Mouse (Mus musculus): ENCODE data around the gene Nkiras2. TPM values are rescaled to one million over a fixed set of nuclear protein-coding genes. Genes with fewer than 3 reads are reported as not detected.
"Not testable (repeated sequence)": the region's sequence is repeated elsewhere in the genome, so short reads cannot be mapped to it uniquely, and the experiment has no call there.

Gene Nkiras2
- polyA plus RNA-seq, 1 experiment from 2014 or later = 122 TPM

DNA sequence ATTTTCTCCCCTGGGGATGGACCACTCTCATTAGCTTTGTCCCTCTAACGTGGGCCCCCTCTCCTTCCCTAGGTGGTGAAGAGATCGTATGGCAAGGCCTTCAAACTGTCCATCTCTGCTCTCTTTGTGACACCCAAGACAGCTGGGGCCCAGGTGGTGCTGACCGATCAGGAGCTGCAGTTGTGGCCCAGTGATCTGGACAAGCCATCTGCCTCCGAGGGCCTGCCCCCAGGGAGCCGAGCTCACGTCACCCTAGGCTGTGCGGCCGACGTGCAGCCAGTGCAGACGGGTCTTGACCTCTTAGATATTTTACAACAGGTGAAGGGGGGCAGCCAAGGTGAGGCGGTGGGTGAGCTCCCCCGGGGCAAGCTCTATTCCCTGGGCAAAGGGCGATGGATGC lies 38.8 kb upstream of the Nkiras2 start:
- no peak overlapping the region for H3K4me3 ChIP-seq (replicated peaks)
- H3K9me3 ChIP-seq = no peaks in the 10 kb centered on the region
- no peak overlapping the region for H3K27ac ChIP-seq
- WGBS = 93% methylated on average over 13 of the region's 13 CpGs
- H3K4me1 ChIP-seq (replicated peaks) = peaks cover 12% of the 10 kb centered on the region
- no peaks in the 10 kb centered on the region for H3K27me3 ChIP-seq
- ATAC-seq = no peak
- H3K36me3 ChIP-seq = peaks cover 71% of the 10 kb centered on the region
- no peak overlapping the region for H3K9ac ChIP-seq (replicated peaks)
- H3K4me2 ChIP-seq (replicated peaks) = no peak overlapping the region

DNA sequence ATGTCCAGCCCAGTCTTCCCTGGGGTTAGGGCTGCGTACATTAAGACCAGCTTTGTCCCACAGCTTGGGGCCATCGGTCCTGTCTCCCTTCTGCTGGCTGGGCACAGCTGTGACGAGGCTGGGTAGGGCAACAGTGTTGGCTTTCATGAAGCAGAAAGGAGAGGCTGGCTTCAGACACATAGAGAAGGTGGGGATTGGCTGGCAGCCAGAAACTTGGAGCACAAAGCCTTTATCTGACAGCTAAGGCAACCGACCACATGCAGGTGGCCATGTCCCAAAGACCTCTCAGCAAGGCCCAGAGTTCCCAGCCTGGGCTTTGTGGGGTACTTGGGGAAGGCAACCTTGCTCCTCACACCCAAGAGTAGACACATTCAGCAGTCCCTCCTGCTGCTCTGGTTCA lies 37.3 kb upstream of the Nkiras2 start:
- Histone ChIP-seq H3K4me2 (replicated peaks) (no peak overlapping the region), H3K27me3 (no peaks in the 10 kb centered on the region)
- ATAC-seq = no peak; the same call in 1 of the 2 replicates

DNA sequence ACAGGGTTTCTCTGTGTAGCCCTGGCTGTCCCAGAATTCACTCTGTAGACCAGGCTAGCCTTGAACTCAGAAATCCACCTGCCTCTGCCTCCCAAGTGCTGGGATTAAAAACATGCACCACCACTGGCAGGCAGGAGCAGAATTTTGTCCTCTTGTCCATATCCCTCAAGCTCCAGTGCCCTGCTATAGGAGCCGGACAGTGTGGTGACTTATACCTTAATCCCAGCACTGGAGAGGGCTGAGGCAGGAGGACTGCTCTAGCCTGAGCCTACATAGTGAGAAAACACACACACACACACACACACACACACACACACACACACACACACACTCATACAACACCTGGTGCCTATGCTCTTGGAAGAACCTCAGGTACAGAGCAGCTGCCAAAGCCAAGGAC lies 36.6 kb upstream of the Nkiras2 start:
- not testable (repeated sequence) for H3K9ac ChIP-seq (replicated peaks); H3K4me3 ChIP-seq (replicated peaks); H3K4me1 ChIP-seq (replicated peaks); H3K27ac ChIP-seq; ATAC-seq; H3K9me3 ChIP-seq; H3K4me2 ChIP-seq (replicated peaks); H3K27me3 ChIP-seq
- 90% methylated on average over 1 of the region's 1 CpGs for WGBS
- peaks cover 93% of the 10 kb centered on the region for H3K36me3 ChIP-seq

More for the DNA sequence above, 37.3 kb upstream of the Nkiras2 start:
- Histone ChIP-seq H3K4me3 (replicated peaks) (no peak overlapping the region), H3K36me3 (peaks cover 86% of the 10 kb centered on the region), H3K4me1 (replicated peaks) (no peaks in the 10 kb centered on the region), H3K9ac (replicated peaks) (no peak overlapping the region), H3K9me3 (no peaks in the 10 kb centered on the region), H3K27ac (0 out of 2 replicates have a peak overlapping the region, but pooled peaks have one; percentile 7)
- 77% methylated on average over 4 of the region's 4 CpGs for WGBS

DNA sequence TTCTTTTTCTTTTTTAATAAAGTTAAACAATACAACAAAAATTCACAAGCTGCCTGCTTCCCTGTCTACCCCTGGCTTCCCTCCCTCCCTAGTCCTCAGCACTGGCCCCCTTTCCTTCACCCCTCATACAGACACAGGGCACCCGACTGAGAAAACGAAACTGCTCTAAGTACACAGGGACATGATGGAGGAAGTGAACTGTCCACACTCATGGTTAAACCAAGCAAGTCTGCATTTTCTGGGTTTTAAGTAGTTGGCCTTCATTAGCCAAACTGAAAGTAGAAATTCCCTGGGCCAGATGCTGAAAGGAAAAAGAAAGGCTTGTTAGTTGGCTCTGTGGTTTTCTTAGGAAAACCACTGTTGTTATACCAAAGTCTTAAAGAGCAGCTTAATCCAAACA lies 36.2 kb upstream of the Nkiras2 start:
- 94% methylated on average over 2 of the region's 2 CpGs for WGBS
- Histone ChIP-seq H3K4me2 (replicated peaks) (no peak overlapping the region), H3K27ac (no peak overlapping the region), H3K36me3 (peaks cover 97% of the 10 kb centered on the region), H3K4me3 (replicated peaks) (no peak overlapping the region), H3K9me3 (no peaks in the 10 kb centered on the region), H3K4me1 (replicated peaks) (no peaks in the 10 kb centered on the region), H3K27me3 (no peaks in the 10 kb centered on the region), H3K9ac (replicated peaks) (no peak overlapping the region)
- ATAC-seq = no peak

DNA sequence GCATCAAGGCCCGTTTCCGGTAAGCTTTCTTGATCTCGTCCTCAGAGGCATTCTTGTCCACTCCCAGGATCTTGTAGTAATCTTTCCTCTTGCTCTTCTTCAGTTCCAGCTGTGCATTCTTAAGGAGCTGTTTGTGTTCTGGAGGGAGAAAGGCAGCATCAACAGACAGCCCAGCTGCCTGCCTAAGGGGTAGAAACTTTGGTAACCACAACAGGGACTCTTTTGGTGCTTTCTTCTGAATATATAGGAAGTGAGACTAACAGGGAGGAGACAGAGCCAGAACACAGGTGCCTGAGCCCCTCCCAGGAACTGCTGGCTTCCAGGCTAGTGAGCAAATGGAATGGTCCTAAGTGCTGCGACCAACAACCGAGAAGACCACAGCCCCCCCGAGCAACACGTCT lies 34.5 kb upstream of the Nkiras2 start:
- Histone ChIP-seq H3K4me1 (replicated peaks) (no peaks in the 10 kb centered on the region), H3K4me3 (replicated peaks) (no peak overlapping the region), H3K9me3 (no peaks in the 10 kb centered on the region), H3K4me2 (replicated peaks) (no peak overlapping the region), H3K27ac (no peak overlapping the region), H3K9ac (replicated peaks) (no peak overlapping the region), H3K36me3 (peaks cover 100% of the 10 kb centered on the region), H3K27me3 (no peaks in the 10 kb centered on the region)
- 89% methylated on average over 7 of the region's 7 CpGs for WGBS
- no peak for ATAC-seq

DNA sequence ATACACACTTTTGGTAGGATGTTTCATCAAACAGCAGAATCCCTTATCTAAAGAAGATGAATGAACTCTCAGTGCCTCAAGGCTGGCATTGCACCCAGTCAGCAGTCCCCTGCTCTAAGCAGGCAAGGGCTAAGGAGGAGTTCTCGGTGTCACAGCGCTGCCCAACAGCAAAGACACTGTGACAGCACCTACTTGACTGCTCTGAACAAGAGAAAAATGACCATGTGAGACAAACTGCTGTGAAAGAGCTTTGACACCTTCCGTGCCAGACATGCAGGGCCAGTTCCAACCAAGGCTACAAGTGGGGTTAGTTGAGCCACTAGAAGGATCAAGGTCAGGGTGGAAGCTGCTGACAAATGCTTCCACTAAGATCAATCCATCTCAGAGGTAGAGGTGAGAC lies 33.9 kb upstream of the Nkiras2 start:
- Histone ChIP-seq H3K4me2 (replicated peaks) (no peak overlapping the region), H3K4me3 (replicated peaks) (no peak overlapping the region), H3K9ac (replicated peaks) (no peak overlapping the region), H3K4me1 (replicated peaks) (no peaks in the 10 kb centered on the region), H3K36me3 (peaks cover 100% of the 10 kb centered on the region), H3K9me3 (no peaks in the 10 kb centered on the region), H3K27ac (no peak overlapping the region), H3K27me3 (no peaks in the 10 kb centered on the region)
- 98% methylated on average over 3 of the region's 3 CpGs for WGBS
- no peak for ATAC-seq

DNA sequence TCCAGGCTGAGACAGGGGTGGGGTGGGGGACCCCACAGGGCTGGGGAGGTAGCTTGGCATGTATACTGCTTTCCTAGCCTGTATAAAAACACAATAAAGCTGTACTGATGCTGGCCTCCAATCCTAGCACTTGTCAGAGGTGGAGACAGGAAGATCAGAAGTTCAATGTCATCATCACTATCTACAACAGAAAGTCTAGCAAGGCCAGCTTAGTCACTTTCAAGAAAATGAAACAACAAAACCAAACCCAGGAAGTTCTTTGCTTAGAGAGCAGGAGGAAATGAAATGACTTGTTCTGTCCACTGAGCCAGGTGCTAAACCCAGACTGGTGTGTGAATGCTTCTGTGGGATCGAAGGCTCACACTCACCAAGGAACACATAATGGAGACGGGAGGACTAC lies 30.6 kb upstream of the Nkiras2 start:
- Histone ChIP-seq H3K9ac (replicated peaks) (no peak overlapping the region), H3K4me3 (replicated peaks) (no peak overlapping the region), H3K4me2 (replicated peaks) (no peak overlapping the region), H3K9me3 (no peaks in the 10 kb centered on the region), H3K27ac (no peak overlapping the region), H3K27me3 (no peaks in the 10 kb centered on the region), H3K4me1 (replicated peaks) (no peaks in the 10 kb centered on the region), H3K36me3 (peaks cover 100% of the 10 kb centered on the region)
- no peak for ATAC-seq
- 97% methylated on average over 2 of the region's 2 CpGs for WGBS

DNA sequence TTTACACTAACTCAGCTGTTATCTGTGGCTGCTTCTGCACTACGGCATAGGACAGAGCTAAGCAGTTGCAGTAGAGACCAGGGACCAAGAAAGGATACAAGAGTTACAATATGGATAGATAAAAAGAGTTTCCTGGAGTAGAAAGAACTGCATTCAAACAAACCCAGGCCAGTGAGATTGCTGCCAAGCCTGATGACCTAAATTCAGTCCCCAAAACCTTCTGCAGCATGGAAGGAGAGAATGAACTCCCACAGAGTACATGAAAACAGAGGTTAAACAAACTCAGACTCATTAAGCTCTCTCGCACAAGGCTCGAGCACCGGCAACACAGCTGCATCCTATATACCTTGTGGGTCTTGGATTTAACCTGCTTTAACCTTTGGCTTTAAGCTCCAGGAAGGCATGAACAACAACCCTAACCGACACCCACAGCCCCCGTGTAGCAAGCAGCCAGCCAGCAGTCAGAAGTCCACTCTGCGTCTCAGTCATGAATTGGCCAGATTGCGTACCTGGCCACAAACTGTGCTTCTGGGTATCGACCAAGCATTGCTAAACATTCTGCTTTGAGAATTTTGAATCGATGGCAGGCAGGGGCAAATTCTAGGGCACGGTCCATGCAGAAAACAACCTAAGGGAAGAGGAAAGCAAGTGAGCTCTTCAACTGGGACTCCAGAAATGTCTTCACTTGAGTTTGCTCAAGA lies 26.5 kb upstream of the Nkiras2 start:
- no peak for ATAC-seq
- Histone ChIP-seq H3K4me1 (replicated peaks) (no peaks in the 10 kb centered on the region), H3K27ac (no peak overlapping the region), H3K36me3 (peaks cover 100% of the 10 kb centered on the region), H3K4me3 (replicated peaks) (no peak overlapping the region), H3K9me3 (no peaks in the 10 kb centered on the region), H3K4me2 (replicated peaks) (no peak overlapping the region), H3K27me3 (no peaks in the 10 kb centered on the region), H3K9ac (replicated peaks) (no peak overlapping the region)
- WGBS = 94% methylated on average over 11 of the region's 11 CpGs

DNA sequence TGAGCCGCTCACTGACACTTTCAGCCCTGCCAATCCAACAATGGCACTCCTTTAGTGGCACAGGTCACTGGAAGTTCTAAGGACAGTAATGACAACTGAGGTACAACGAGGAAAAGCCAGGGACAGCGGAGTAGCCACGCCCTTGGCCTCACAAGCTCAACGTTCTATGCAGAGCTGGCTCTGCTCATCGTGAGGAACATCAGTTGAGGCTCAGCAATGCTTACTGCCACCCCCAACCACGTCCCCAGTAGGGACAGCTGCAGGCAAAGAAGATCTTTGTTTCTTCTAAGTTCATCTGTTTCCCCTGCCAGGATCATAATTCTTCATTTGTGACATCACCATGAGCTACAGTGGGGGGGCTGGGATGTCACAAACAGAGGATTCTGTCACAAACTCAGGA lies 24.4 kb upstream of the Nkiras2 start:
- no peak overlapping the region for H3K4me2 ChIP-seq (replicated peaks)
- ATAC-seq = no peak
- no peak overlapping the region for H3K9ac ChIP-seq (replicated peaks)
- peaks cover 100% of the 10 kb centered on the region for H3K36me3 ChIP-seq
- no peak overlapping the region for H3K27ac ChIP-seq
- H3K4me1 ChIP-seq (replicated peaks) = no peaks in the 10 kb centered on the region
- H3K4me3 ChIP-seq (replicated peaks) = no peak overlapping the region
- H3K9me3 ChIP-seq = no peaks in the 10 kb centered on the region
- WGBS = 92% methylated on average over 7 of the region's 7 CpGs
- H3K27me3 ChIP-seq = no peaks in the 10 kb centered on the region

DNA sequence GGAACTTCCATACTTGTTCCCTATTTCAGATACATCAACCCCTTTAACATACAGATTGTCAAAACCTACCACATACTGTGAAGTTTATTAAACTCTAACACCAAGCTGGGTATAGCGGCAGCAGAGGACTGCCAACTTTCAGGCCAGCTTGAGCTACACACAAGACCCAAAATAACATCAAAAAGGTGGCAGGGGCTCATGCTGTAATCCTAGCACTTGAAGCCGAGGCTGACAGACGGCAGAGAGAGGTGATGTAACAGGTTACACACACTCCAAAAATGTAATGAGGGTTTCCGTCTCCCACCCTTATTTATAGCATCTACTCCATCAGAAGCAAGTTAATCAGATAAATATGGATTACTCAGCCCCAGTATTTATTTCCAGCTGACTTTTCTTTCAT lies 23.5 kb upstream of the Nkiras2 start:
- Histone ChIP-seq H3K9ac (replicated peaks) (no peak overlapping the region), H3K4me2 (replicated peaks) (no peak overlapping the region), H3K4me3 (replicated peaks) (no peak overlapping the region), H3K27ac (no peak overlapping the region), H3K9me3 (no peaks in the 10 kb centered on the region), H3K27me3 (no peaks in the 10 kb centered on the region), H3K36me3 (peaks cover 100% of the 10 kb centered on the region), H3K4me1 (replicated peaks) (no peaks in the 10 kb centered on the region)
- no peak for ATAC-seq
- 83% methylated on average over 4 of the region's 4 CpGs for WGBS

DNA sequence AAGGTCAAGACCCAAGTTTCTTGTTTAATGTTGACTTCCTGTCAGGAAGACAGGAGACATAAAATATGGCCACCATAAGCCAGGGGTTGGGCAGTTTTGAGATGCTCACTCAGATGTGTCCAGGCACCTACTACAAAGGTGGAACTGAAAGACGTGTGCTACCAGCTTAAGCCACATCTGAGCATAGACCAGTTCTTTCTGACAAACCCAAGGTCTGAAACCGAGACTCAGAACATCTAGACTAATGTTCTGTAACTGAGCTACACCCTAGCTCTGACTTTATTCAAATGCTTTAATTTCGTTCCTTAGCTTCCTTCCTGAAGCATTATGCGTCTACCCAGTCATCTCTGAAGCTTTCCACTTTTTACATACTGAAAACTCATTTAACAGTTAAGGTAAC lies 21.0 kb upstream of the Nkiras2 start:
- Histone ChIP-seq H3K4me2 (replicated peaks) (no peak overlapping the region), H3K36me3 (peaks cover 91% of the 10 kb centered on the region), H3K9ac (replicated peaks) (no peak overlapping the region), H3K4me3 (replicated peaks) (no peak overlapping the region), H3K9me3 (no peaks in the 10 kb centered on the region), H3K4me1 (replicated peaks) (no peaks in the 10 kb centered on the region), H3K27ac (no peak overlapping the region), H3K27me3 (no peaks in the 10 kb centered on the region)
- no peak for ATAC-seq
- 93% methylated on average over 4 of the region's 4 CpGs for WGBS

DNA sequence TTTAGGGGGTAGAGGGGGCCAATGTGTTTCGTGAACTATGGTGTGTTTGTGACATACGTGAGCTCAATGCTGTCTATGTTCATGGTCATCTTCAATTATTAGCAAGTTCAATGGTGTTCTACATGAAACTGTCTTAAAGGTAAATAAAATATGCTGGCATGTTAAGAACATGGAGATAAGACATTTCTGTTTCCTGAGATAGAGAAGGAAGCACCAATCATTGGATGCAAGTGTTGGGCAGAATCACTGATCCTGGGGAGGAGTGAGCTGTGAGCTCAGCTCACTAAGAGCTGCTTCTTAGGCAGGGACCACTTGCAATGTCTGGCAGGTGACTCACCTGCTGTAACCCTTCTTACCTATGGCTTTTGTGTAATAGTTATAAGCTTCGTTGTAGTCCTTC lies 17.7 kb upstream of the Nkiras2 start:
- H3K36me3 ChIP-seq = peaks cover 64% of the 10 kb centered on the region
- no peaks in the 10 kb centered on the region for H3K9me3 ChIP-seq
- no peak overlapping the region for H3K4me3 ChIP-seq (replicated peaks)
- H3K27me3 ChIP-seq = no peaks in the 10 kb centered on the region
- peaks cover 17% of the 10 kb centered on the region for H3K4me1 ChIP-seq (replicated peaks)
- no peak overlapping the region for H3K4me2 ChIP-seq (replicated peaks)
- no peak for ATAC-seq
- no peak overlapping the region for H3K27ac ChIP-seq
- no peak overlapping the region for H3K9ac ChIP-seq (replicated peaks)
- WGBS = 94% methylated on average over 3 of the region's 3 CpGs

DNA sequence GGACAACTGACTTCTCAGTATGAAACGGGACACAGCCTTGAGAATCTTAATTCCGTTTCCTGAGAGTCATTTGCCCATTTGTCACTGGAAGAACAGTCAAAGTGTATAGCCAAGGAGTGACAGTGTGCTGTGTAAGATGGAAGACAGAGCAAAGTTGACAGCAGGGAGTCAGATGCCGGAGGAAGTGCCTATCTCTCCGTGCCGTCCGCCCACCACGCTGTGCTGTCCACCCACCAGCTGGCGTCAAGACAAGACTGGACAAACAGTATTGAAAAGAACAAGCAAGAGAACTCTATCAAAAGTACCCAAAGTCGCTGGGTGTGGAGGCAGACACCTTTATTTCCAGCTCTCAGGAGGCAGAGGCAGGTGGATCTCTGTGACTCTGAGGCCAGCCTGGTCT lies 15.9 kb upstream of the Nkiras2 start:
- Histone ChIP-seq H3K36me3 (peaks cover 49% of the 10 kb centered on the region), H3K4me3 (replicated peaks) (no peak overlapping the region), H3K9ac (replicated peaks) (no peak overlapping the region), H3K4me1 (replicated peaks) (peaks cover 17% of the 10 kb centered on the region), H3K27me3 (no peaks in the 10 kb centered on the region), H3K27ac (no peak overlapping the region), H3K4me2 (replicated peaks) (no peak overlapping the region), H3K9me3 (no peaks in the 10 kb centered on the region)
- WGBS = 91% methylated on average over 9 of the region's 9 CpGs
- no peak for ATAC-seq

All from midbrain, embryonic 13.5 days (tissue).